Mouse (Mus musculus): ENCODE results near the gene Rpl9-ps6.
A peak's percentile ranks its signal among the peaks of the same experiment; 100 is the strongest.

Rpl9-ps6 gene

DNA sequence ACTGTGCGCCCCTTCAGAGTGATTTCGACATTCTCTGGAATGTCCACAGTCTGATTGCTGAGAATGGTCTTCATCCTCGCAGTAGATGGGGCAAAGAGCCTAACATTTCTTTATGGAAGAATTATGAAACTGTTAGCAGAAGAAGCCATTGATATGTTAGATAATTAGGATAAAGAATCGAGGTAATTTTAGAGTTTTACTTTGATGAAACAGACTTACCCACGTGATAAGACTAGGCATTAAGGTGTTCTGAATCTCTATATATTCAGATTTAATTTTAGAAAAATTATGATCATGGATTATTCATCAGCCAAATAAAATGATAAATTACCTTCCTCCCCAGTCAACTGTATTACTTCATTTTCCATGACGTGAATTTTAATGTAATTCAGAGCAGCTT is at the start of gene Rpl9-ps6:
Gene Rpl9-ps6, minus strand, starts transcription at position 101 of the 400 bp plus-strand sequence.
- no peak for DNase-seq (ENCODE audit: low read depth, low spot score)

DNA sequence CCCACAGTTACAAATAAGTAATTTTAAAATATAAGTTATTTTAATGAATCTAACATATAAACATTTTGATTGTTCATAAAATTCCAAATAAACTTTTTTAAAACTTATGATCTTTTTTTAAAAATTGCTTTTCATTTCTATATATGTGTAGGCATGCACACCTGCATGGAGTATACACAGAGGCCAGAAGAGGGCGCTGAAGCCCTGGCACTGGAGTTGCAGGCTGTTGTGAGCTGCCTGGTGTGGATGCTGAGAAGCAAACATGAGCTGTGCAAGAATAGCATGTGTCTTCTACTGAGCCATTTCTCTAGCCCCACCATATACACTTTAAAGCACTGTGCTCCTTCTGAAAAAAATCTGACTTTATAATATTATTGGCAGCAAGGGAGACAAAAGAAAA is 46.1 kb upstream of the Rpl9-ps6 start:
- no peak for DNase-seq (ENCODE audit: low read depth, low spot score)

DNA sequence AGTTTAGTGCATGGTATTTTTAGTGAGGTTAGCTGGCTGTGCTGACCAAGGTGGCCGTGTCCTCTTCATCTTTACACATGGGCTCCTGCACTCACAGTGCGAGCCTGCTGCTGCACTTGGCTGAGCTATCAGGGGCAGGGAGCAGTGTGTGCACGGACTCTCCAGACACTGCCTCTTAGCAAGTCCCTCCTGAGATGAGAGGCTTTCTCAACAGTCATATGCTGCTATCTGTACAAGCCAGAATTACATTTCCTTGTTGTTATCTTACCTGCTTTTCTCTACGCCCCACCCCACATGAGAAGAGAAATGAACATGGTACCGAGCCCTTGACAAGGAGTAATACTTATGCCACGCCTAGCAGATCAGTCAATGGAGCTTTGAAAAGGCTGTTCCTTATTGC is 44.6 kb upstream of the Rpl9-ps6 start:
- DNase-seq (ENCODE audit: low read depth, low spot score), result no peak

GRCm38 (mm10) chr19:32510267-32510666 is 43.9 kb upstream of the Rpl9-ps6 start:
- no peak for DNase-seq (ENCODE audit: low read depth, low spot score)

- DNase-seq (ENCODE audit: low read depth, low spot score), result no peak
Measured at GRCm38 (mm10) chr19:32507526-32507925, 41.1 kb upstream of the Rpl9-ps6 start.

GRCm38 (mm10) chr19:32507100-32507499 is 40.7 kb upstream of the Rpl9-ps6 start:
- no peak for DNase-seq (ENCODE audit: low read depth, low spot score)

DNA sequence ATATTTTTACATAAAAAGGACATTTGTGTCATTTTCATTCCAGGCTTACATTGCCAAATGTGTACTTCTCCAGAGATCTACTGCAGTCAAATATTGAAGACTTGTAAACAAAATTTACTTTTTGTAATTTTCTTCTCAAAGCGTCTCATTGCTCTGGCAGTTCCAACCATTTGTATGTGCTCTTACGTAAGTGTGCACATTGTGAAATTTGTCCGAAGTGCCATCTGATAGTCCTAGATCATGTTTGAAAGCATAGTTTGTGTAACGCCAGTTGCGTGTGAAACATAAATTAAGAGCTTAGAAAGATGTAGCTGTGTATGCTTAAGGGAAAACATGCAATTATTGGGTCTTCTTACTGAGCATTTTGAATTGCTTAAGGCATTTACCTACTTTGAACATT is 40.1 kb upstream of the Rpl9-ps6 start:
- DNase-seq (ENCODE audit: low read depth, low spot score), result no peak

DNA sequence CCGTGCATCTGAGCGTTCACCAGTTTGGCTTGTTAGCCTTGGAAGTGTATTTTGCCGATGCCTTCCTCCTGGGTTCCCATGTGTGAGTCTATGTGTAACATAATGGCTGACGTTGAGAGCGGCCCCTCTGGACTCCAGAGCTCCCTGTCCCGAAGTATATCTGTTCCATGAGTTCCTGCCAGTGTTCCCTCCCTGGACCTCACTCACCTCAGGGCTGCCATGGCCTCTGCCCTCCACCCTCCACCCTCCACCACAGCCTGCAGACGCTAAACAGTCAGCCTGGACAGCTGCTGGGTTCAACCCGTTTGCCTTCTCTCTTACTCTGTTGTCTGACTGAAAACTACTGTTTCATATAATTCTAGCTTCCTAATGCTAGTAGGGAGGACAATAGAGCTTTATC is 39.7 kb upstream of the Rpl9-ps6 start:
- DNase-seq (ENCODE audit: low read depth, low spot score), result no peak

DNA sequence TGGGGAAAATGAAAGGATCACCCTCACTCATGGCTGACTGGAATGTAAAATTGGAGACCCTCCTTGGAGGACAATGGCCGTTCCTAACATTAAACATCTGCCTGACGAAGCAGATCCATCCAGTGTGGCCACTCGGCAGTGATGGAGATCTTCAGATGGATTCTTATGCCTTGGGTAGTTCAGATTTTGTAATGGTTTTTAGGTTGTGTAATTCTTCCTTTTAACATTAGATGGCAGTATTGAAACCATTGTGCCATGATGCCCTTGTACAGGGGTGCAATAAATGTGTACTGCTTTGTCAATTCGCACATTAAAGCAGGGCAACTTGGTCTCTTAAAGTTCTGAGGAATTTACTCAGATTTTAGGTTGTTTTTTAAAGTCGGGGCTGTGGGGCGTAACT is 35.0 kb upstream of the Rpl9-ps6 start:
- peak; percentile 2 for DNase-seq (ENCODE audit: low read depth, low spot score)

DNA sequence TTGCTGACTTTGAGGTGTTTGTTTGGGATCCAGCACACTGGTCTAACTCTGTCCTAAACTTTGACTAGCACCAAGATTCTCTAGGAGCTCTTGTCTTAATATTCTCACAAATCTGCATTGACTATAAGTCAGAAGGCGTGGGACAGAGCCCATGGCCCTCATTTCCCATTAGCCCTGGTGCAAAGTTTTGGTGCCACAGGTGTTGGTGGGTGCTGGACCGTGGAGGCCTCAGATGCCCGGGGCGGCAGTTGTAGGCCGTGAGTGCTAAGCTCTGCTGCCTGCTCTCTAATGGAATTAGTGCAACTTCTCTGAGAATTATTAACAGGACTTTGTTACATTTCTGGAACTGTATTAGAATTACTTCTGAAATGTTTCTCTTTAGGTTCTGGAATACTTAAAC is 31.6 kb upstream of the Rpl9-ps6 start:
- no peak for DNase-seq (ENCODE audit: low read depth, low spot score)

DNA sequence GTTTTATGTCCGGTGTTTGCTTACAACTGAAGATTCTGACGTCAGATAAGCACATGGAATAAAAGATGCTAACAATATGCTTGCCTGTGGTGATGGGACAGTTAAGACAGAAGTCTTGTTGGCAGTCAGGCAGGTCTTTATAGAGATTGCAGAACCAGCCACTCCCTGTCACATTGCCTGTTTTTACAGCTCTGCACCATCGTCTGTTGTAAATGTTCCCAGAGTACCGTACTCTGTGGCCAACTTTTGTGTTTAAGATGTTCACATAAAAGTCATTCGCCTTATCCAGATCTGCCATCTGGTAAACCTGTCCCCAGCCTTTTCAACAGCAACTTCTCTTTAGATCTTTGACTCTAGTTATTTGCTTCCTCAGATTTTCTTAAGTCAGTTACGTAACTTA is 31.0 kb upstream of the Rpl9-ps6 start:
- DNase-seq (ENCODE audit: low read depth, low spot score), result no peak

- no peak for DNase-seq (ENCODE audit: low read depth, low spot score)
Measured at GRCm38 (mm10) chr19:32495034-32495433, 28.7 kb upstream of the Rpl9-ps6 start.

GRCm38 (mm10) chr19:32494611-32495010 is 28.2 kb upstream of the Rpl9-ps6 start:
- no peak for DNase-seq (ENCODE audit: low read depth, low spot score)

DNA sequence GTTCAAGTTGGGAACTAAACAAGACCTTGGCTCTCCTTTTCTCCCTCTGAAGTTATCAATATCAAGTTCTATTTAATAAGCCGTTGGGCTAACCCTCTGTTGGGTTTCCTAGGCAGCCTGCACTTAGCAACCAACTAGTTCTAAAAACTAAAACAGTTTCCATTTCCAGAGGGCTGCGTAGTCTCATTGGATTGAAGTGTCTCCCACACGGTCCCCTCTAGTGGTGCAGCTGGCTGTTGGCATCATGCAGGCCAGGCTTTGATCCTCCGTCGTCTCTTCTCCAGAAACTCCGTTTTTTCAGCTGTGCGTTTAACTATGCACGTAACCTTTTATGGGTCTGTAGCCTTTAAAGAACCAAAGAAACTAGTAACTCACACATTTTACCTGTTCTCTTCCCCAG is 27.1 kb upstream of the Rpl9-ps6 start:
- no peak for DNase-seq (ENCODE audit: low read depth, low spot score)

GRCm38 (mm10) chr19:32492981-32493380 is 26.6 kb upstream of the Rpl9-ps6 start:
- DNase-seq (ENCODE audit: low read depth, low spot score), result no peak

- DNase-seq (ENCODE audit: low read depth, low spot score), result no peak
Measured at GRCm38 (mm10) chr19:32492339-32492738, 26.0 kb upstream of the Rpl9-ps6 start.

DNA sequence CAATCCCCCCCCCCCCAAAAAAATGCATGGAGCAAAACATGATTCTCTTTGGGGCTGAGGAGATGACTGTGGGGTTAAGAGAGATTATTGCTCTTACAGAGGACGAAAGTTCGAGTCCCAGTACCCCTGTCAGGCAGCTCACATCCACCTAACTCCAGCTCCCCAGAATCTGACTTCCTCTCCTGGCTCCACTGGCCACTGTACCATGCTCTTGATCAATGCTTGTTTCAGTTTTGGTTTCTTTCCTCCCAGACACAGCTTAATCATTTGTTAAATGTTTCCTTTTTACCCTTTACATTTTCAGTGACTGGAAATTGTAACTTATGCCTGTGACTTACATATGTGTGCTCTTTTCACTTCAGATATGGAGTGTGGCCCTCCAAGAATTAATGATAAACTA is 24.6 kb upstream of the Rpl9-ps6 start:
- no peak for DNase-seq (ENCODE audit: low read depth, low spot score)

GRCm38 (mm10) chr19:32489166-32489895 is 23.0 kb upstream of the Rpl9-ps6 start:
- DNase-seq (ENCODE audit: low read depth, low spot score), result no peak

GRCm38 (mm10) chr19:32487595-32488255 is 21.3 kb upstream of the Rpl9-ps6 start:
- no peak for DNase-seq (ENCODE audit: low read depth, low spot score)

- peak; percentile 43 for DNase-seq (ENCODE audit: low read depth, low spot score)
Measured at GRCm38 (mm10) chr19:32486106-32486724, 19.8 kb upstream of the Rpl9-ps6 start.

DNA sequence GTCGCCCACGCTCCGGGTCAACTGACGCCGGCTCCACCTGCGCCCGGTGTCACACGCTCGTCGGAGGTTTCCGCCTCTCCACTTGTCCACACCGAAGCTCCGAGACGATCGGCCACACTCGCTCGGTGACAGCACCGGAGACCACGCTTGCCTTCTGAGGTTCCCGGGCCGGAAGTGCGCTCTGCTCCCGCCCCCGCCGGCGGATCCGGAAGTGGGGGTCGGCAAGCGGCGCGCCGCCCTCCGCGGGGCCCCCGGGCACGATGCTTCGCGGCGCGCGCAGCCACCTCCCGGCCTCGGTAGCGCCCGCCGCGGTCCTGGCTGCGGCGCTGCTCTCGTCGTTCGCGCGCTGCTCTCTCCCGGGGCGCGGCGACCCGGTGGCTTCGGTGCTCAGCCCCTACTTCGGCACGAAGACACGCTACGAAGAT is 19.3 kb upstream of the Rpl9-ps6 start, which contains the start of gene Minpp1:
Gene Minpp1, plus strand, starts transcription at position 89 of the 425 bp plus-strand sequence.
- DNase-seq (ENCODE audit: low read depth, low spot score), result peak; percentile 48

DNA sequence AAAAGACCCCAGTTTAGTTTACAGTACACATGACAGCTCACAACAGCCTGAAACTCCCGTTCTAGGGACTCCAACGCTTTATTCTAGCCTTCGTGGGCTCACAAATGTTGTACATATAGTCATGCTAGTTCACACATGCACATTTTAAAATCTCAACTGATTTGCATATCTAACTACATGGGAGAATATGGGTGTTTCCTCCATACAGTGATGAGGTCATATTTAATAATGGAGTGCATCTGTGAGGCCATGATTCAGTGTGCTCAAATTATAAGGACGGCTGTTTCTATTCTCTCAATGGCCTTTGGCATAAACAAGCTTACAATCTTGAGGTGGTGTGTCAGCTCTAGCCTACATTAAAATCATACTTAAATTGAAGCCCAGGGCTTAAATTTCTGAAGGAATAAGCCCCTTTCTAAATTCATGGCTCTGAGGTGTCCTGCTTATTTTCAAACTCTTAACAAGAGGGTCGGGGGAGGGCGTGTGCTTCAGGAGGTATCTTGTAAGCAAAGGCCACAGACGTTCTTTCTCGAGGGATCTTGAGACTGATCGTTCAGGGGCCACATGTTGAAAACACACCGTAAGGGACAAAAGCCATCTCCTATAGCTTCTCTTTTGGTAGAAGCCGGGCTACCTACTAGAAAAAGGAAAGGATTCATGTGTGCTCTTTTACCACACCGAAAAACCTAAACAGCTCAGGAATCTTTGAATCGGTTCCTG is 18.7 kb upstream of the Rpl9-ps6 start:
- no peak for DNase-seq (ENCODE audit: low read depth, low spot score)
